In genomic region chr9:66515680-66516210, GRCm38 (mm10) we compare ENCODE assay signal across 20 mouse cellular contexts. TPM values are rescaled to one million over a fixed set of nuclear protein-coding genes. Genes with fewer than 3 reads are reported as not detected.
A peak's percentile ranks its signal among the peaks of the same experiment; 100 is the strongest.
DNase-seq lines count a peak whose midpoint lies in the region; ATAC-seq and TF ChIP-seq lines count a peak whose summit lies in the region.
"Had no signal": no experiment of that assay in that cellular context is flagged by ENCODE, and none has a peak within 500 bp of the region (broad histone marks: within the 10 kb centered on the region; RNA-seq: fewer than 3 reads in every experiment).

No protein-coding gene starts in this region.

- peak; percentile 91 for DNase-seq in heart, adult 11 months
- DNase-seq in heart, adult 18-20 months, result no peak
- DNase-seq in heart, postnatal 25 days (ENCODE audit: low spot score), result no peak
- no peak for DNase-seq in kidney, adult 11 months
- DNase-seq in kidney, adult 18-20 months, result no peak
- DNase-seq: embryo, embryonic 11 days; gastrocnemius, postnatal 10 days; kidney, postnatal 25 days; lung, postnatal 10 days had no signal

- H3K4me3 ChIP-seq in heart, embryonic 16.5 days (ENCODE audit: low read length), result no peak overlapping the region
- H3K4me3 ChIP-seq in intestine, embryonic 15.5 days (replicated peaks), result no peak overlapping the region
- H3K4me3 ChIP-seq in olfactory bulb, adult 2 months (ENCODE audit: insufficient read depth, low read depth, low read length), result no peak overlapping the region
- H3K4me3 ChIP-seq: hindbrain, embryonic 12.5 days; layer of hippocampus, adult 2 months; midbrain, embryonic 10.5 days; myocyte; neural tube, embryonic 13.5 days had no signal

- intact Hi-C loops in heart, postnatal 25 days (cut with DNase I), result no loop called here

- H3K27me3 ChIP-seq in heart, embryonic 16.5 days (ENCODE audit: control insufficient read depth, insufficient read depth, low read length), result no peaks in the 10 kb centered on the region
- no peaks in the 10 kb centered on the region for H3K27me3 ChIP-seq in intestine, embryonic 15.5 days (replicated peaks)
- H3K27me3 ChIP-seq: hindbrain, embryonic 12.5 days; neural tube, embryonic 13.5 days had no signal

- no peak overlapping the region for H3K9ac ChIP-seq in heart, embryonic 16.5 days (ENCODE audit: low read length)
- H3K9ac ChIP-seq in intestine, embryonic 15.5 days, result no peak overlapping the region
- H3K9ac ChIP-seq: hindbrain, embryonic 12.5 days; neural tube, embryonic 13.5 days had no signal

- H3K4me2 ChIP-seq in heart, embryonic 16.5 days (ENCODE audit: low read depth, low read length), result no peak overlapping the region
- no peak overlapping the region for H3K4me2 ChIP-seq in intestine, embryonic 15.5 days (replicated peaks)
- H3K4me2 ChIP-seq: hindbrain, embryonic 12.5 days; neural tube, embryonic 13.5 days had no signal

- no peak for TF ChIP-seq CTCF in olfactory bulb, adult 2 months (IDR thresholded peaks at IDR 0.05; ENCODE audit: insufficient read depth, low read depth, low read length)

- H3K4me1 ChIP-seq in heart, embryonic 16.5 days (ENCODE audit: control insufficient read depth, insufficient read depth, low read length), result peaks cover 24% of the 10 kb centered on the region
- peaks cover 17% of the 10 kb centered on the region for H3K4me1 ChIP-seq in intestine, embryonic 15.5 days (replicated peaks)
- peaks cover 24% of the 10 kb centered on the region for H3K4me1 ChIP-seq in olfactory bulb, adult 2 months (ENCODE audit: control insufficient read depth, insufficient read depth, low read length)

- no peak for TF ChIP-seq POLR2A in olfactory bulb, adult 2 months (IDR thresholded peaks at IDR 0.05; ENCODE audit: insufficient read depth, low read depth, low read length)

- peaks cover 40% of the 10 kb centered on the region for H3K36me3 ChIP-seq in heart, embryonic 16.5 days (ENCODE audit: control insufficient read depth, insufficient read depth)
- peaks cover 30% of the 10 kb centered on the region for H3K36me3 ChIP-seq in intestine, embryonic 15.5 days

- no peak for ATAC-seq in heart, embryonic 16.5 days (replicated peaks; ENCODE audit: extremely low read depth, insufficient read depth, low FRiP score)
- no peak for ATAC-seq in intestine, embryonic 15.5 days
- ATAC-seq: activated CD4-positive, CD25-positive, alpha-beta regulatory T cell, adult 4 months; forebrain, embryonic 14.5 days; midbrain, embryonic 16.5 days had no signal

- WGBS in heart, embryonic 16.5 days, result 86% methylated on average over 10 of the region's 10 CpGs
- 89% methylated on average over 10 of the region's 10 CpGs for WGBS in intestine, embryonic 15.5 days
- WGBS in olfactory bulb, adult 2 months, result 65% methylated on average over 10 of the region's 10 CpGs

- H3K27ac ChIP-seq in heart, embryonic 16.5 days (ENCODE audit: low read length), result peak overlapping the region; percentile 99
- H3K27ac ChIP-seq in intestine, embryonic 15.5 days, result peak overlapping the region; percentile 24; the same call in 1 of the 2 replicates
- H3K27ac ChIP-seq in olfactory bulb, adult 2 months (ENCODE audit: insufficient read depth, low read depth, low read length), result 0 out of 2 replicates have a peak overlapping the region, but pooled peaks have one; percentile 26
- H3K27ac ChIP-seq: hindbrain, embryonic 12.5 days; midbrain, embryonic 10.5 days; neural tube, embryonic 13.5 days had no signal

- H3K9me3 ChIP-seq in heart, embryonic 16.5 days (replicated peaks; ENCODE audit: control insufficient read depth, low read length), result no peaks in the 10 kb centered on the region
- no peaks in the 10 kb centered on the region for H3K9me3 ChIP-seq in intestine, embryonic 15.5 days
- H3K9me3 ChIP-seq: hindbrain, embryonic 12.5 days; midbrain, embryonic 10.5 days; neural tube, embryonic 13.5 days had no signal

RNA-seq across cellular contexts. Expression of gene Fbxl22, which starts 1.4 kb away (rescaled TPM):
- total RNA-seq in heart, adult 18-20 months (2021), result 10 to 100 TPM; 35.6 to 38.2 TPM
- polyA plus RNA-seq in heart, embryonic 16.5 days (2015; fragmentation: Nextera tagmentation; extraction: Ambion mirVana), result 86.1 and 87.5 TPM in 2 replicates
- total RNA-seq in heart, postnatal 25 days (2021), result 10 to 100 TPM; 45.9 to 49.2 TPM
- polyA plus RNA-seq in intestine, embryonic 15.5 days (2015; fragmentation: Nextera tagmentation; extraction: Ambion mirVana), result 12.8 and 12.9 TPM in 2 replicates
- not detected in 2 replicates for polyA plus RNA-seq in olfactory bulb, adult 2 months (2012; ENCODE audit: insufficient read depth, insufficient read length, low replicate concordance, missing spikeins)

Comparison
In these comparisons a context has a peak if more than half of its experiments do, and no peak if none do; other contexts are left out.
1. H3K27ac ChIP-seq: peak in every context shown above with its lines; median percentile 99 in heart, embryonic 16.5 days; 26 in olfactory bulb, adult 2 months; 24 in intestine, embryonic 15.5 days.
2. RNA of gene Fbxl22, which starts 1.4 kb away (polyA plus RNA-seq): 86.1 to 87.5 TPM in heart, embryonic 16.5 days and 12.8 to 12.9 TPM in intestine, embryonic 15.5 days; not detected in olfactory bulb, adult 2 months; every median in the first group is over 10 times any median in the second.